Mouse (Mus musculus) left cerebral cortex, adult 18-20 months (tissue): ENCODE data around the gene Gm28038. TPM values are rescaled to one million over a fixed set of nuclear protein-coding genes. Genes with fewer than 3 reads are reported as not detected.

Experiments
- DNase-seq, 2 experiments: peaks; one replicate each; pipeline ENCODE4 v3.0.0; 2021 to 2022; ENCODE audit warnings: low spot score in 2 of 2, mixed read lengths in 1 of 2
- total RNA-seq, 2 experiments: library from RNA; stranded (reverse); gene quantifications; 2 replicates each; pipeline ENCODE4 v1.2.3; 2021

Gm28038 gene
- total RNA-seq, 2 experiments from 2014 or later = not detected

- no peak for DNase-seq
Observed at GRCm38 (mm10) chr2:30343601-30344137, 62.8 kb downstream of the Gm28038 start.

DNA sequence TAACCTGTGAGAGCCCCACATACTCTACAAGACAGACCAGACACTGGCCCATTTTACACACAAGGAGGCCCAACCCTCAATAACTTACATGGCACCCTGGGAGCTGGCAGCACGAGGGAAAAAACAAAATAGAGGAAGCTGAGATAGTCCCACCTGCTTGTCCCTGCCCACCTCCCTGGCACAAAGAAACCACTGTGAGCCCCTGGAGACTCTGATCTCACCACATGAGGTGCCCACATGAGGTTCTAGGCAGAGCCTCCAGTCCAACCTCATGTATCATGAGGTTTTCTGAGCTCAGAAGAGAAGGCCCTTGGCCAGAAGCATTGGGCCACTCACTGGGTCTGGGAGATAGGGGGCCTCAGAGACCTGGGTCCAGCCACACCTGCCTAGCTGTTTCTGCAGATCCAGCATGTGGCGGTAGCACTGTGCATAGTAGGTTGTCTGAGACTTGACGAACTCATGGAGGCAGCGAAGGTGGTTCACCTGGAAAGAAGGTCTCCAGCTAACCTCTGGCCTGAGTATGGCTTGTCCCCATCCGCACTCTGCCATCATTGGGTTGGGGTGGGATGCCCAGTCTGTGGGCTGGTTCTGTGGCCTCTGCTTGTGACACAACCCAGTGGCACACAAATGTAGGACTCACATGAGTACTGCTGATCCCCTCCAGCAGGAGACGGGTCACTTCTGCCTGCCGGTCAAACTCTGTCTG is 65.3 kb downstream of the Gm28038 start:
- DNase-seq = no peak

GRCm38 (mm10) chr2:30349196-30349595 is 68.4 kb downstream of the Gm28038 start:
- no peak for DNase-seq

Other genes with a start within 250 kb of the Gm28038 start
- gene Wdr34, start 232.2 kb upstream of the Gm28038 start, total RNA-seq = 10 to 100 TPM; 39.5 to 45.2 TPM
- 100 to 1,000 TPM; 191 to 199 TPM for gene Set, start 223.7 kb upstream of the Gm28038 start, total RNA-seq
- 1 to 10 TPM; 3.8 TPM for gene Pkn3, start 203.4 kb upstream of the Gm28038 start, total RNA-seq
- gene Zdhhc12, start 187.4 kb upstream of the Gm28038 start, total RNA-seq = 1 to 10 TPM; 6.1 to 6.7 TPM
- 100 to 1,000 TPM; 146 to 156 TPM for gene Zer1, start 156.5 kb upstream of the Gm28038 start, total RNA-seq
- gene Tbc1d13, start 147.3 kb upstream of the Gm28038 start, total RNA-seq = 10 to 100 TPM; 43.7 to 50.5 TPM
- 10 to 100 TPM; 19.3 to 23.3 TPM for gene Endog, start 109.5 kb upstream of the Gm28038 start, total RNA-seq
- 10 to 100 TPM; 32.5 to 33.9 TPM for gene Spout1, start 102.6 kb upstream of the Gm28038 start, total RNA-seq
- gene Kyat1, start 75.2 kb upstream of the Gm28038 start, total RNA-seq = 10 to 100 TPM; 13.9 to 14.1 TPM
- 10 to 100 TPM; 58.2 to 62.6 TPM for gene Lrrc8a, start 43.3 kb upstream of the Gm28038 start, total RNA-seq
- 10 to 100 TPM in 1 of 2 experiments, 1 to 10 TPM in 1; 9.5 to 10.3 TPM for gene Gm28035, start 40.5 kb upstream of the Gm28038 start, total RNA-seq
- 10 to 100 TPM; 17.7 to 19.6 TPM for gene Phyhd1, start 14.8 kb upstream of the Gm28038 start, total RNA-seq
- 10 to 100 TPM; 19.7 to 22.0 TPM for gene Dolk, start 5.3 kb downstream of the Gm28038 start, total RNA-seq
- 10 to 100 TPM; 21.3 to 24.1 TPM for gene Nup188, start 5.4 kb downstream of the Gm28038 start, total RNA-seq
- gene Sh3glb2, start 78.3 kb downstream of the Gm28038 start, total RNA-seq = 100 to 1,000 TPM; 295 to 306 TPM
- gene Miga2, start 83.2 kb downstream of the Gm28038 start, total RNA-seq = 100 to 1,000 TPM; 108 to 120 TPM
- gene Dolpp1, start 111.2 kb downstream of the Gm28038 start, total RNA-seq = 10 to 100 TPM; 24.2 to 27.5 TPM
- gene Crat, start 134.8 kb downstream of the Gm28038 start, total RNA-seq = 10 to 100 TPM; 53.7 to 57.3 TPM
- 100 to 1,000 TPM; 182 to 189 TPM for gene Ptpa, start 135.0 kb downstream of the Gm28038 start, total RNA-seq
- 10 to 100 TPM; 30.3 to 30.4 TPM for gene Ier5l, start 193.2 kb downstream of the Gm28038 start, total RNA-seq